Mouse (Mus musculus) cerebellum, postnatal 36 days (tissue): ENCODE measurements at regions not wholly inside any gene's neighbourhood (a gene's known extent, or its start where the extent isn't known, plus 50 kb on each side); places are given as distances from the start of the nearest gene placed in this dataset.

Source experiments
- DNase-seq, 2 experiments: peaks; one replicate each; pipeline ENCODE4 v3.0.0; 2021 to 2022; ENCODE audit warnings: mixed read lengths in 2 of 2

DNA sequence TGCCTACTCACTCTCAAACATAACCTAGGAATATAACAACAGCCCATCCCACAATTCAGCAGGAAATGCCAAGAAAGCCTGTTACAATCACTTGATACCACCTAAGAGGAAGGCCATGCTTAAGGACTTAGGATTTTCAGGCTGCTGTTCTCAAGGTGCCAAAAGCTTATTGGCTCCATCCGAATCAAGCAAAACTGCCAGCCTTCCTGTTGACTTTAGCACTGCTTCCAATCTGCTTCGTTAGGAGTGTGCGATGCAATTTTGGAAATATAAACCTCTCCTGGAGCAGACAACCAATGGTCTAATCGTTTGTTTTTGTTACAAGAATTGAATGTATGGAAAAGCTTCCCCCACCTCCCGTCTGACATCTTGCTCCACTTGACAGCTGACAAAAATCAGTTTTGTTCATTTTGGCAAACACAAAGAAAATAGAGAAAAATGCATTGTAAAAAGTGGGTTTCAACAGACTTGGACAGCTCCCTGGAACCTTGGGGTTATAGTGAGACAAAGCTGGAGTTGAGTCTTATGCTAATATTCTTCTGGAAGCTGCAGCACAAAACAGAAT is 2620.0 kb upstream of the Gm7489 start:
- no peak for DNase-seq

DNA sequence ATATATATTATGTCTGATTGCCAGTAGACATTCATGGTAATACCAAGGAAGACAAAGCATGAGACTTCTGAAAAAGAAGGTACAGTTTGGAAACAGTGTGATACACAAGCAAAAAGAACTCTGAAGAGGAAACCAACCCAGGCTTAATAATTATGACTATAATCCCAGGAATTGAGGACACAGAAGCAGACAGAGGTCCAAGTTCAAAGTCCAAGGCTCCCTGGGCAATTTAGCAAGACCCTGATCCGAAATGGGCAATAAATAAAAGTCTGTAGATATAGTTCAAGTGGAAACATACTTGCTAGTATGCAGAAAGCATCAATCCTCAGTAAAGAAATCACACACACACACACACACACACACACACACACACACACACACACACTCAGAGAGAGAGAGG is 2618.7 kb upstream of the Gm7489 start:
- no peak for DNase-seq

DNA sequence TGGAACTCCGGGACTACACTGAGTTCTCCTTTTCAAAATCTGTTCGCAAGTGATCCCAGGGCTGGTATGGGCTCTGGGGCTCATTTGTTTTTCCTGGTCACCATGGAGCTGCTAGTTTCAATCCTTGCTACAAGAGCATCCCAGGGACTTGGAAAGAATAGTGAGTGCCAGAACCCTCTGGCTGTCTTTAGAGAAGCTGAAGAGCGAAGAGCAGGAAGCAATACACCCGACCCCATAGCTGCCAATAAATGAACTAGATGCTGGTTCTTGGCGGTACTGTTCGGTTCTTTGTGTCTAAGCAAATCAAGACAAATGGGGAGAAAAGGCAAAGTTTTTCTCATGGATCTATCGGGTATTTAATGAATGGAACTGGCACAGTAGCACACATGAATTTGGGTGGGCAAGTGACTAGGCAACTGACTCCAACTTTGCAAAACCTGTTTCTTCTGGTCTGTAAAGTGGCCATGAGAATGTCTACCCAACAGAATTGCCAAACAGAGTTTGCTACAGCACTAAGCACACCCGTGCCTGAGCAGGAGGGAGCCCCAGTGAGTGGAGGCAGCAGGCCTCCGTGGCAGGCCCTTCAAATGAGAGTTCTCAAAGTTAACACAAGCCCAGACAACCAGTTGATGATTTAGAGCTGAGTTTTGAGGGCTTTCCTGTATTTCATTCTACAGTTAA is 2612.9 kb upstream of the Gm7489 start:
- DNase-seq, result no peak

DNA sequence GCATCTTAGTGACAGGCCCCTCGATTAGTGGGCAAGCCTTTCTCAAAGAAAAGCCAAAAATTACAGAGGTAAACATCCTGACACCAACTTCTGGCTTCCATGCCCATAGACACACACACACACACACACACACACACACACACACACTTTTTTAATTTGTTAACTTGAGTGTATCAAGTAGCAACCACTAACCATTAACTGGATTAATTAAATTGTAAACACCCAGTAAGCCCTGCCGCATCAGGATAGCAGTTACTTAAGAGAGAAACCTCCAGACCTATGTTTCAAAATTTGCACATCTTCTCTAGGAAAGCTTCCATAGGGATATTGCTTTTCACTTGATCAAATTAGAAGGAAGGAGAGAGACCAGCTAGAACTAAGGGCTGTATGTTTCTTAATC is 2599.4 kb upstream of the Gm7489 start:
- no peak for DNase-seq

DNA sequence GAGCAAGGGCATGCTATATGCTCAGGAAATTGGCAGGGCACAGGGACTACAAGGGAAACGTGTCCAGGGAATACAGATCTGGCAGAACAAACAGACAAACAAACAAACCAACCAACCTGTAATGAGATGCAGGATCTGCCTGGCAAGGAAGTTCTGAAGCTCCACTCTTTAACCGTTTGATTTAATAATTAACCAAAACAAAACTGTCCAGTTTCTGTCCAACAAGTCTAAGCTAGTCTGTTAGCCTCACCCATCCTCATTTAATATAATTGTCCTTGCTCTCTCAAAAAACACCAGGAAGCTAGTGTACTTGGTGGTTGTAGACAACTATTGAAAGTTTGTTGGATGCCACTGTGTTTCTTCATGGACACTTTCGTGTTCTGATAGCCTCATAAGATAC is 2598.4 kb upstream of the Gm7489 start:
- DNase-seq, result no peak

DNA sequence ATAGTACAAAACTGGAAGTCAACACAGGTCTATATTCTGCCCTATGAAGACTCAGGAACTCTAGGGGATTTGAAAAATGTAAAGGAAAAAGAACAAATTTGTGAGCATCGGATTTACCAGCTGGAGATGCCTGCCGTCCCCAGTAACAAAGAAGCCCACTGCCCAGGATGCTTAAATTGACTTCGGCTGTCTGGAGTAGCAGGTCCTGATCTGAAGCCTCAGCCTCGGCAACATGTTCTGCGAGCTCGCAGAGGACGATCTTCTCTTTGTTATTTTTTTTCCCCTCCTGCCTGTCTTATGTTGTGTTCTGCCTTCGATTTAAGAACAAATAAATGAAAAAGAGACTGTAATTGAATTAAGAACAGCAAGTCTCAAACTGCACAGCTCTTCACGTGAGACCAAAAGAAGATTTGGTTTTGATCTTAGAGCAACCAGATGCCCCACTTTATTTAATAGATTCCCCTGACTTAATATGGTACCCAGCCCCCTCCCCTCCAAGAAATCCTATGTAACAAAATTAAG is 2595.7 kb upstream of the Gm7489 start:
- no peak for DNase-seq

DNA sequence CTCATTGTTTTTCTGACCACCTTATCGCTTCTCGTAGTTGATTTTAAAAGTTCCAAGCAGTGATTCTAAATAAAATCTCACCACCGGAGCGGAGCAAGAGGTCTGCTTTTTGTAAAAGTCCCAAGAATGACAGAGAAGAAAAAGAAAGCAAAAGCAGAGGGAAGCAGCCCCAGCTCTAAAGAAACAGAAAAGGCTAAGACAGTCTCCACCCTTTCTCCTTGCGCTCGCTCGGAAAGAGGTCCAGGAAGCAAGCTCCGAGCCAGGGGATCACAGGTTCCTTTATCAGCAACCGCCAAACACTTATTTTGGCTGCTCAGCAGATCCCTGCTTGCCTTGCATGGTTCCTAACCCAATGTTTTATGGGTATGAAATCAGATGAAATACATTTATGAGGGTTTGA is 2594.8 kb upstream of the Gm7489 start:
- DNase-seq, result no peak

DNA sequence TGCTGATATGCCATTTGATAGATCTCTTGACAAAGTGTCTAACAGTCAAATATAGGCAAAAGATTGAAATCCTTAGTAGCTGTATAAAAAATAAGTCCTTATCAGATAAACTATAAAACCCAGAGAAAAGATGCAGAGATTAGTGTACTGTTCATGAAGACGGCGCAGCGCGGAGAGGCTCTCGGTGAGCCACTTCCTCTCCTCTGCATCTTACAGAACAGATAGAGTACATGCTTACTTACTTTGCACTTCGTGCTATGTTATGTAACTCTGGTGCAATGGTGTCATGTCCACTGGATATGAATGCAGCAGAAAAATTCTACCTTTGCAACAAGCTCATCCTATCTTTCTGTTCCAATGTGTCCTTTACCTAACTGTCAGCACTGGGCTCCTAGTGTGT is 2593.5 kb upstream of the Gm7489 start:
- DNase-seq, result no peak

DNA sequence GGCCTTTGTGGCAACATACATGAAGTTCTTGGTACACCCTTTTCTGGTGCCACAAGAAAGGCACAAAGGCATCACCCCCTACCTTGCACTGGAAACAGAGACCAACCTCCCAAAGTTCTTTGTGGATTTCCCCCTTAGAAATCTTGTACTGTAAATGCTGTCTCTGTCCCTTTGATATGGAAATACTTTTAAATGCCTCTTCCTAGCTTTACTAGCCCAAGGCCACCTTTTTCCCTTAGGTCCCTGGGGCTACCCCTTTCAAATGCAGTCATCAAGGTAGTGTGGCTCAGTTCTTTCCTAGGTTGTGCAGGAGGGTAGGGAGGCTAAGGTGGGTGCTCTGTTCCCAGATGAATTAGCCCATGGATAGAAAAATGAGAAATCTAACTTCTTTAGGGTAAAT is 2587.9 kb upstream of the Gm7489 start:
- no peak for DNase-seq

DNA sequence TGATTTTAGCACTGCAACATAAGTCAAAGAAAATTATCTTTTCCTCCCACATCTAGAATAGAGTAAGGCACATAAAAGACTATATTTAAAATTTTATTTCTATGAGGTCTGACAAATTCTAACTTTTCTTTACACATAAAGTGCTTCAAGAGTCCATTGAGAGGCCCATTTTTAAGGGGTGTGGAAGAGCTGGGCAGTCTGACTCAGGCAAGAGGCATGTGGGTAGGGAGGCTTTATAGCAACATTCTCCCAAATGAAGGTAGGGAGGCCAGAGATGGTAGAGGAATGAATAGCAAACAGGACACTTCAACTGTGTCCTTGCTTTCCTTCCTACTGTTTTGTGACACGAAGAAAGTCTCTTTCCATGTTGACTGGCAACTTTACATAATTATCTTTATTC is 2566.6 kb upstream of the Gm7489 start:
- DNase-seq, result no peak

DNA sequence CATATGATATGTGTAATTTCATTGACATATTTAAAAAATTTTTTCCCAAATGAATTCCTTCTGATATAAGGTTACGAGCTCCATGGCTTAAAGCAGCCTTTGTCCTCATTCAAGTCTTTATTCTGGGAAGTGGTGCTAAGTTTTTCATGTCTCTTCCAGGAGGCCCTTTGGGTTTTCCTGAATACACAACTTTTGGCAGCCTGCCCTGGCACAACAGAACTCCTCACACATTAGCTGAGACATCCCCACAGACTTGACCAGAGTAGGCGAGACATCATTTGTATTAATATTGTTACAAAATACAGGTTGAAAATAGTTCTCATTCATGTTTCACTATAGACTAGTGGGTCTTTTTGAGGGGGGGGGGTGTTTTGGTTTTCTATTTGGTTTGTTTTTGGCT is 2565.9 kb upstream of the Gm7489 start:
- DNase-seq, result no peak

DNA sequence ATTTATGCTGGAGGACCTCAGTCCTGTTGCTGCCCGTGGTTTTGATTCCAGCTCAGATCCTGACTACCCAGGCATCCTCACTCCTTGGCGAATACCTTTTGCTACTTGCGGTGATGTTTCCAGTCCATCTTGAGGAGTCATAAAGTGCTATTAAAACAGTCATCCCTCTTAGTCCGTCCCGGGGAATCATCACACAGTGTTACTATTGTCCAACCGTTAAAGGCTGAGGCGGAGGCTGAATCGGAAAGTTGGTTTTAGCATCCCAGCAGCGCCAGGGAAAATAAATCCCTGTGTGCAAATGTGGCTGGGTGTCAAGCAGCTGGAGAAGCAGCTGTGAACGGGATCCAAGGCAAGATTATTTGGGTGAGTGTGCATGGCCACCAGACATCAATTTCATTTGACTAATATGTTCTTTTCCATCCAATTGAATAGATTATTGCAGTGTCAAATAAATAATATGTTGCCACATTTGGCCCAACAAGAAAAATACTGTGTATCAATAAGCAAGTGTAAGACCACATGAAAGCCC is 2564.3 kb upstream of the Gm7489 start:
- no peak for DNase-seq

DNA sequence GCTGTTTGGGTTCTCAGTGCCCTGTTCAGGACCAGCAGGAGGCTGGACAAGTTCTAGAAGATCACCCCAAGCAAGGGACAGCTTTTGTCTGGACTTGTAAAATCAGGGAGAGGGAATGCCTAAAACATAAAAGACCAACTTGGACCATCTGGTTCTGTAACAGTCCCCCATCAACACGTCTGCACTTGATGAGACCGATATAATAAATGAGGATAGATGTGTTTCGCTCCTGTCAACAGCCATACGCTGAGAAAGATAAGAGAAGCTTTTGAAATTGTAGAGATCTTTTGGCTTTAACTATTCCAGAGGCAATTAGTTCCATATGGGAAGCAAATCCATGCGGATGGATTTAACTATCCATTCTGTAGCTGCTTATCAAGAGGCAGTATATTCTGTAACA is 2561.4 kb upstream of the Gm7489 start:
- DNase-seq, result no peak

DNA sequence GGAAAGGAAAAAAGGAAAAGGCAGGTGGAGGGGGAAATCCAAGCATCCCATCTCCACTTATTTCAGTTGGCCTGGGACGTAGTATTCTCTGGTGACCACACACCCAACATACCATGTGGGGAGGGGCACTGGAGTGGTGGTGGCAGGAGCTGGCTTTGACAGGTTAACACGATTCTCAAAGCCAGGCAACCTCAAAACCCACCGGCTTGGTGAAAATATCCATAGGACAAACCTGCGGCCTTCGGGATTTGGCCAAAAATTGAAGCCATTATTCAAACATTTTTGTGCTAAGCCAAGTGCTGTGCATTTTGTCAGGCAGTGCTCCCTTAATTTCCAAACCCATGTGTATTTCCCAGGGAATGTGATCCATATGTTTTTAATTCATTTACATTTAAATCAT is 2560.5 kb upstream of the Gm7489 start:
- DNase-seq, result no peak

DNA sequence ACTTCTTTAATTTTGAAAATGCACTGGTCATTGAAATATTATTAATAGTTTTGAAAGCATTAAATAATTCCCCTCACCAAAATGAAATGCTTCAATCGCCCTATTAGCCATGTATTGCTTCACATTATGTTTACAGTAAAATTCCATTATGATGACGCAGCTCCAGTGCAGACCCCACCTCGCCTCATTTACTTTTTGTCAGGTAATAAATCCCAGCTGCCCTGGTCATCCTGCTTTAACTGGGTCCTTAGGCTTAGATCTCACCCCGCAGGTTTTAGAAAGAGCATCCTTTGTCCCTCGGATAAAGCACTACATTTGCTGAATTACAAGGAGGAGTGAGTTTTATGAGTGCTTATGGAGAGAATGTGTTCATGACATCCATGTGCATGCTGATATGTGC is 2557.0 kb upstream of the Gm7489 start:
- DNase-seq, result no peak

DNA sequence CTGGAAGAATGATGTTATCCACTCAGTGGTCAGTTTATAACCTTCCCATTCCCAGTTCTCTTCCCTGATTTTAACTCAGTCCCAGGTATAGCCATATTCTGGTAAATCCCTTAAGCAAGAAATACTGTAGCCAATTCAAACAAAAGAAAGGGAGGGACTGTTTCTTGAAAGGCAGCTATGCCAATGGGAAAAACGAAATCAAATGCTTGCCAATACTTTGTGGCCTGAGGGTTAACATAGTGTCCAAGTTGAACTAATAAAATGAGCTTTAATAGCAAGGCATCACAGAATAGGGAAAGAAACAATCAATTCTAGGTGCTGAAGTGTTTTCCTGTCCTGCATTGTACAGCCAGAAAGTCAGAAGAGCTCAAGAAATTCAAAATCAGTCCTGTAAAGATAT is 2548.3 kb upstream of the Gm7489 start:
- no peak for DNase-seq

DNA sequence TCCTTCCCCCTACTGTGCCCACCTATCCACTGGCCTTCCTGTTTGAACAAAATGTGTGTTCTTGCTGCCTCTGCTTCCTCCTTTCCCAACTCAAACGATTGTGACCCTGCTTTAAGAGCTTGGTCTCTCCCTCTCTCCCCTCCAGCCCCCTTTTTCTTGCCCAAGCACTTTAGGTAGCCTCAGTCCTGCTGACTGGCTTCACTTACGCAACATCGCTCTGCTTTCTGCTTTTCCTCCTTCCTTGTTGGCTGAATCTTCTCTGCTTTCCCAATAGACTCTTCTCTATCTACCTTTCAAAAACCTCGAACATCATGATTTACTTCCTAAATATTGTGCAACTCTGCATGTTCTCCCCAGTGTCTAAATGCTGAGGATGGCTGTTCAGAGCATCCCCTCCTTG is 2538.4 kb upstream of the Gm7489 start:
- DNase-seq, result no peak

DNA sequence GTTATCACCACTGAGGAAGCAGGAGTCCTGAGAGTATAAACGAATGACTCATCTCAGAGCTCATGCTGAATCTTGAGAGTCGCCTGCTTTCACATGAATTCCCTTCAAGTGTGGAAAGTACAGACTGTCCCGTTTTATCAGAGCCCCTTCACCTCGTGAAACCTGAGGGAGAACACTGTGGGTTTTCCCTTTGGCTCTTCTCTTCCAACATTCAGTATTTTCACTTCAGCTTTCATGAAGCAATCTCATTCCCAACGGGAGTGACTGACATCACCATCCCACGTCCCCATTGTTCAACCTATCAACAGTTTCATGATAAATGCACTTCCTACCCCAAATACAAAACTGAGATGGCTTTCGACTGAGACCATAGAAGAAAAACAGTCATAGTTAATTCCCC is 2521.3 kb upstream of the Gm7489 start:
- DNase-seq, result no peak

DNA sequence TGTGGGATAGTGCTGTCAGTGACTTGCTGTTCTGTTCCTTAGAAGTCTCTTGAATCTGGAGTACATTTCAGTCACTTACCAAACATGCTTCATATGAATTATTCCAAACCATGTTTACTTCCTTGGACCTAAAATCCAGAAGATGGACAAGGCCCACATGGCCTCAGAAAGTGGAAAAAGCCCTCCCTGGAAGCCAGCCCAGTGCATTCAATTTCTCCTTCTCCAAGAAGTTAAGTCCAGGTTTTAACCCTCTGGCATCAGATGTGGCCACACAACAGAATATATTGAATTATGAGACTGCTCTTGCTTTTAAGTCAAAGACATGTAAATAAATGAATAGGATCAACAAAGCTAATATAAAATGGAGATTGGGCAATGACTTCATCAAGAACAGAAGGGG is 2513.5 kb upstream of the Gm7489 start:
- no peak for DNase-seq

DNA sequence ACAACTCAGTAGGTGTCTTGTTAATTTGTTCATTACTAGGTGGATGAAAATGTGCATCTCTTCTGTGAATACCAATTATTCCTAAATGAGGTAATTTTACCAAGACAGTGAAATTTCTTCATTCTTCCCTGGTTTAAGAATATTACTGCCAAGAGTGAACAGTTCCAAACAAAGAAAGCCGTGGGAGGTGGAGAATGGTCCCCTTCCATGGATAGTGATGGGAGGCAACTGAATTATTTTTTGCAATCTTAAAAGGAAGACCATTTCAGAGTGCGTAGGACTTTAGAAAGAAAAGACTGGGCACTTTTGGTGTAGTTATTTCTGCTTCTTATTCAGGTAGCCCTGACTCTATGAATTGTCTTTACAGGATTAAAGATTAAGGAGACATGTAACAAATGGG is 2494.3 kb upstream of the Gm7489 start:
- DNase-seq, result no peak

DNA sequence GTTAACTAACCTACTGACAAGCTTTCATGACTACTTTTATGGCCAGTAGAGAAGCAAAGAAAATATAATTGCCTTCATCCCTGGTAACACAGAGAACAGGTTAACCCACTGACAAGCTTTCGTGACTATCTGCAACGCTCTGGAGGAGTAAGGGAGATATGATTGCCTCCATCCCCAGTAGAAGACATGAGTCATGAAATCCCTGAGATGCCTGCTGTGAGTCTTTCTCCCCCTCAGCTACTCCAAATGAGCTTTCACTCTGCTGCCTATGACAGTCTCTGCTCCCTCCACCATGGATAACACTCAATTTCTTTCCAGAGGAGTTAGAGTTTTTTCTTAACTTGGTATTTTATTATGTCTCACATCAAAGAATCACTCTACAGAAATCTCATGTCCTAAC is 2493.4 kb upstream of the Gm7489 start:
- no peak for DNase-seq

DNA sequence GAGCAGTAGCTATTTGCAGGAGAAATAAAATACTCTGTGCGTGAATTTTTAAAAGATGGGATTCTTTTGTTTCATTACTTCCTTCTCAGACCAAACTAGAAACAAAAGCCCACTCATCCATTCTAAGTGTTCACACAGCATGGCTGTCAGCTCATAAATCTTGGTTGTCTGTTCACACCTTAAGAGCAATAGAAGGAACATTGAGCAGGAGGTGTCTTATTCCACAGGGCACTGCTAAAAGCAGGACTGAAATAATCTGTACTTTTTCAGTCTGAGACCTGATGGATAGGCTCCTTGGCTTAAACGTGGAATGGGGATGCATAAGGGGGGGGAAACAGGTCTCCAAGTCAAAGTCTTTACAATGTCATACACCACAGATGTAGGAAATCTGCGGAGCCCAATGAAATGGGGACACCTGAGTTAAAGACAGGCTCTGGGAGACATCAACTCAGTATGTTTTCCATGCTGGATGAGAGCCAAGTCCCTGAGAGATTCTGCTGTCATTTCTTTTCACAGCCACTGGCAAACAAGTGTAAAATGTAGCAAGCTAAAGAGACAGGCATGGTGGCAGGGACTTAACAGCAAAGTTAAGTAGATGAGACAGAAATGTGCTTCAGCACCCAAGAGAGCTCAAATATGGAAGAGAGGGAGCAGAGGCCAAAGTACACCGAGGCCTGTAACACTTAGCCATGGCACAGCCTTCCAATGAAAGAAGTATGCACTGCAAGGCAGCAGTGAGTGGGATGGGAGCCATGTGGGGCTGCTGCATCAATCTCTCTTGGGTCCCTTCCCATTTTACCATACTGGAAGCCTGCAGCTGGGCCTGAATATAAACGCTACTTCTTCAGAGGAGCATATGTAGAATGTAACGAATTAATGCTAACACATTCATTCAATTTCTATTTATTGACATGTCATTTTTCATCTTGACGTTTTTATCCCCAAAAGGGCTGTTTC is 2492.0 kb upstream of the Gm7489 start:
- DNase-seq, result no peak

DNA sequence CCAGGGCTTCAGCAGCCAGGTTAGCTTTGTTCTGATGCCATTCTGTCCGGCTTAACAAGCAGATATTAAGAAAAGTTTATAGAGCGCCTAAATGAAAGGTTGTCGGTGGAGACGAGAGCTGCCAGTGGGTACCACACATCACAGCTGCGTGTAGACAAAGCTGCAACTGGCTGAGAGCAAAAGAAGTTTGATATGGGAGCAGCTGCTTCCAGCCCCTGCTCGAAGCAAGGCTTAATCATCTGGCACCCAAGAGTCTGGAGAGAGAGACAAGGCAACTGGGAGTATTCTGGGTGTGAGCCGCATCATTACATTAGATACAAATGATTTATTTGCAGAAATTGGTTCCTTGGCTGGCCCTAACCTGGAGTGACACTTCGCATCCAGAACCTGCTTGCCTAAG is 2488.7 kb upstream of the Gm7489 start:
- no peak for DNase-seq

DNA sequence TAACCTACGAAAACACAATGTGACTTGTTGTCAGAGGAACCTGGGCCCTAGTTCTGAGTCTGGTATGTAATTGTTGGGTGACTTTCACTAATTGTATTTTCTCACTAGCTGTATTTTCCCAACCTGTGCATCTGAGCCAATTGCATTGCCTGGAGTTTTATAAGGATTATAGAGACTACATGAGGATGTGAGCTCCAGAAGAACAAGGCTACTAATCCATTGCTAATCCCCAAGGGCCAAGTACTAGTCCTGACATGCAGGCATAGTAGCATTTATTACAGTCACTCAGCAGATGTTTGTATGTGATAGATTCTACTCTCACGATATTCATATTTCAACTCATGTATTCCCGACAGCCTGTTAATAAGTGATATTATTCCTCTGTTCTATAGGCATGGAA is 2481.1 kb upstream of the Gm7489 start:
- DNase-seq, result no peak
